Mouse (Mus musculus): Measurements from ENCODE around the gene Cpm. TPM values are rescaled to one million over a fixed set of nuclear protein-coding genes. Genes with fewer than 3 reads are reported as not detected.
A peak's percentile ranks its signal among the peaks of the same experiment; 100 is the strongest.
"Not testable (repeated sequence)": the region's sequence is repeated elsewhere in the genome, so short reads cannot be mapped to it uniquely, and the experiment has no call there.

The Cpm gene
- polyA plus RNA-seq, 1 experiment from 2014 or later, result 6.2 TPM

DNA sequence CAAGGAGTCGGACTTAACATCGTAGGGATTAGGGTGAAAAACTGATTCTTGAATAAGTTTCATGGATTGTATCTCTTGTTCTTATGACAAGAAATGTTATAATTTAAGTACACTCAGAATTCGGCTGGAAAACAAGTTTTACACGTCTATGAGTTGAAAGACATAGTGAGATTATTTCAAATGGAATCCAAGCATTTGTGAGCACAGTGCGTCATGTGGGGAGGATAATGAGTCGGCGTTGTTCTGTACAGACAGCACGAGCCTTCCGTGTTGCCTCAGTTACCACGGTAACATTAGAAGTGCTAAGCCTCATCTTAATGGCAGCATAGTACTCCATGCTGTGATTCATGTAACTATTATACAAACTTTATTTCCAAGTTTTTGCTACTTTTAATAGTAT, 42.0 kb upstream of the Cpm start:
- H3K4me2 ChIP-seq, result no peak overlapping the region
- no peaks in the 10 kb centered on the region for H3K36me3 ChIP-seq
- H3K9ac ChIP-seq, result no peak overlapping the region
- no peaks in the 10 kb centered on the region for H3K9me3 ChIP-seq
- H3K4me3 ChIP-seq, result no peak overlapping the region
- no peaks in the 10 kb centered on the region for H3K27me3 ChIP-seq
- no peak overlapping the region for H3K27ac ChIP-seq (replicated peaks)
- 64% methylated on average over 10 of the region's 10 CpGs for WGBS
- peaks cover 16% of the 10 kb centered on the region for H3K4me1 ChIP-seq (replicated peaks)
- ATAC-seq (ENCODE audit: low read depth), result peak; percentile 36; the same call in 1 of the 2 replicates

DNA sequence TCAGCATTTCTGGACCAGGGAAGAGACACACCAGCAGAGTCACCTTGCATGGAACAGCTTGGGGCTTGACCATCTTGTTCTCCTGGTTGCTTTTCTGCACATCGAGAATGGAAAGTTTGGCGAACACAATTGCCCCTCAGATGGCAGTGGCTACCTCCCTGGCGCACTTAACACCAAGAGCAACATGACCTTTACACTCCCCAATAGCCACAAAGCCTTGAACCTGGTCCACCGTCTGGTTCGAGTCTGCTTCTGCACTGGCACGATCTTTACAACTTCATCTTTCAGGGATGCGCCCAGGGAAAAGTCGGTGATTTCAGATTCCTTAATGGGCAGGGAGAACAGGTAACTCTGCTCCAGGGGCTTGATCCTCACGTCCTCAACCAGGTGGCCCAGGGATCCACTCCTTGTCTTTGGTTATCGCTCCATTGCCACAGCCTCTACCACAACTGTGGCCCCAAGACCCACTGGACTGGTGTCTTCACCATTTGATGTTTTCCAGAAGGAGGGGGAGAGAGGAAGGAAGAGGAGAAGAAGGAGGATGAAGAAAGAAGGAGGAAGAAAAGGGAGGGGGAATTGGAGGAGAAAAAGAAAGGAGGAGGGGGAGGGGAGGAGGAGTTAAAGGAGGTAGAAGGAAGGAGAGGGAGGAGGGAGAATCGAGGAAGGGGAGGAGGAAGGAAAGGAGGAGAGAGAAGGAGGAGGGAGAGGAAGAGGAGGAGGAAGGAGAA, 40.7 kb upstream of the Cpm start:
- H3K4me1 ChIP-seq (replicated peaks), result peaks cover 13% of the 10 kb centered on the region
- WGBS, result 88% methylated on average over 11 of the region's 11 CpGs
- not testable (repeated sequence) for H3K9ac ChIP-seq; H3K36me3 ChIP-seq; H3K4me2 ChIP-seq; H3K27ac ChIP-seq (replicated peaks); H3K9me3 ChIP-seq; ATAC-seq (ENCODE audit: low read depth); H3K4me3 ChIP-seq; H3K27me3 ChIP-seq

DNA sequence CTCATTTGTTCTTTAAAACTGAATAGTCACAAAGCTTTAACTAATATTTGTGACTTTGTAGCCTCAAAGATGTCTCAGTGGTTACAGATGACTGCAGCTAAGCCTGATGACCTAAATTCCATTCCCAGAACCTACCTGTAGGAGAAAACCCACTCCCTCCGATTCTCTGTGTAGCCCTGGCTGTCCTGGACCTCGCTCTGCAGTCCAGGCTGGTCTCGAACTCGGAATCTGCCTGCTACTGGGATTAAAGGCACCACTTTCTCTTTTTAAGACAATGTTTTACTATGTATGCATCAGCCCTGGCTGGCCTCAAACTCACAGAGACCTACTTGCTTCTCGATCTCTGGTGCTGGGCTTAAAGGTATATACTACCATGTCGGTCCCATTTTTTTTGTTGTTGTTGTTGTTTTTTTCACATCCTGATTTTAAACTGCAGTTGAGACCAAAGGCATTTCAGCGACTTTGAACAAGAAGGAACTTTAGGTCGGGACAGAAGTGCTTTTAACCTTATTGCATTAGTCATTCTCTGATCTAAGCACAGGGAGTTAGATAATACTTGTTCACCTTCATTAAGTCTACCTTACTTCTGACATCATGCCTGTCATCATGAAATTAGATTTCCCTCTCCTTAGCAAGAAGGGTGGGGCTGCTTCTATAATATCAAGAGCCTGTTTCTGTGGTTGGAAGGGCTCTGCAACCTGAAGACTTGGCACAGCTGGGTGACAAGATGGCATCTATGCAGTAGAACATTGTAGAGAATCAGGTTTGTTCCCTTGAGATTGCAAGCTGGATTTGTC, 40.0 kb upstream of the Cpm start:
- no peak for ATAC-seq (ENCODE audit: low read depth)
- WGBS, result 87% methylated on average over 8 of the region's 8 CpGs

DNA sequence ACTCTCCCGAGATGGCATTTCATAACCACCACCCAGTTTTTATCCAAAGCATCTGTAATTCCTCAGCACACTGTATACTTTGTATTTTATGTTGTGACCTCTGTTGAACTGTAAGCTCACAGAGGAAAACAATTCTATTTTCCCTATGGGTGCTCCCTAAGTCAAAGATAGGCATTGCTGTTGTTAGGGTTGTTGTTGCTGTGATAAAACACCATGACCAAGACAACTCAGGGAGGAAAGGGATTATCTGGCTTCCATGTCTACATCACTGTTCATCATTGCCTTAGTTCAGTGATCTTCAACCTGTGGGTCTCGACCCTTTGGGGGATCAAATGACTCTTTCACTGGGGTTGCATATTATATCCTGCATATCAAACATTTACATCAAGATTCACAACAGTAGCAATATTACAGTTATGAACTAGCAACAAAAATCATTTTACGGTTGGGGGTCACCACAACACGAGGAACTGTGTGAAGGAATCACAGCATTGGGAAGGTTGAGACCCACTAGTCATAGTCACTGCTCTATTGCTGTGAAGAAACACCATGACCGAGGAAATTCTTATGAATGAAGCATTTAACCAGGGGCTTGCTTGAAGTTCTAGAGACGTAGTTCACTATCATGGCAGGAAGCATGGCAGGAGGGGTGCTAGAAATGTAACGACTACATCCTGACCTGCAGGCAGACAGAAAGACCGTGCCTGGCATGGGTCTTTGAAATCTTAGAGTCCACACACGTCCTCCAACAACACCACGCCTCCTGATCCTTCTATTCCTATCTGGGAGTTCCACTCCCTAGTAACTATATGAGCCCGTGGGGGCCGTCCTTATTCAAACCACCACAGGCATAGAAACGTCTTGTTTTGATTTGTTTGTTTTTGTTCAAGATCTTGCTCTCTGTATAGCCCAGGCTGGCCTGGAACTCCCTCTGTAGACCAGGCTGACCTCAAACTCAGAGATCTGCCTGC, 38.7 kb upstream of the Cpm start:
- H3K36me3 ChIP-seq, result no peaks in the 10 kb centered on the region
- ATAC-seq (ENCODE audit: low read depth), result no peak
- no peak overlapping the region for H3K4me2 ChIP-seq
- H3K4me1 ChIP-seq (replicated peaks), result peaks cover 4% of the 10 kb centered on the region
- H3K4me3 ChIP-seq, result no peak overlapping the region
- whole genome bisulfite sequencing, result 82% methylated on average over 13 of the region's 13 CpGs
- H3K9ac ChIP-seq, result no peak overlapping the region
- no peaks in the 10 kb centered on the region for H3K9me3 ChIP-seq
- no peaks in the 10 kb centered on the region for H3K27me3 ChIP-seq
- H3K27ac ChIP-seq (replicated peaks), result no peak overlapping the region

More for the DNA sequence above, 40.0 kb upstream of the Cpm start:
- no peak overlapping the region for H3K4me3 ChIP-seq
- H3K9me3 ChIP-seq, result no peaks in the 10 kb centered on the region
- H3K4me2 ChIP-seq, result no peak overlapping the region
- H3K27ac ChIP-seq (replicated peaks), result no peak overlapping the region
- H3K4me1 ChIP-seq (replicated peaks), result peaks cover 5% of the 10 kb centered on the region
- H3K27me3 ChIP-seq, result no peaks in the 10 kb centered on the region
- no peaks in the 10 kb centered on the region for H3K36me3 ChIP-seq
- H3K9ac ChIP-seq, result no peak overlapping the region

DNA sequence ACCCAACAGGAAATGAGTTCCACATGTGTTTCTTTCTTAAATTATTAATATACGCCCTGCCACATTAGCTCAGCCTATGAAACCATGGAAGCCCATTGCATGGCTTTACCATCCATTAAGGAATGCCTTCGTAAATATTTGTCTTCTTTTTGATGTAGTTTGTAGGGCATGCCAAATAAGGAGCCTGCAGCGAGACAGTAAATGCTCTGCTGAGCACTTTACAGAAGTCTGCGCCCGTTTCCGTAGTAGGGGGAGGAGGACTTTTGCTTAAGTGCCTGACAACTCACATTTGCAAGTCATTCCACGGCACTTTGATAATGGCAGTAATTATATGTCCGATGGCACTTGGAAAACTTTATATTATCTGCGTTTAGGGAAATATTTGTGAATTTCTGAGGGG, 37.5 kb upstream of the Cpm start:
- Histone ChIP-seq H3K4me2 (no peak overlapping the region), H3K9me3 (no peaks in the 10 kb centered on the region), H3K4me1 (replicated peaks) (peaks cover 4% of the 10 kb centered on the region), H3K9ac (no peak overlapping the region), H3K27me3 (no peaks in the 10 kb centered on the region), H3K4me3 (no peak overlapping the region), H3K36me3 (no peaks in the 10 kb centered on the region), H3K27ac (replicated peaks) (no peak overlapping the region)
- 66% methylated on average over 9 of the region's 9 CpGs for WGBS
- no peak for ATAC-seq (ENCODE audit: low read depth)

DNA sequence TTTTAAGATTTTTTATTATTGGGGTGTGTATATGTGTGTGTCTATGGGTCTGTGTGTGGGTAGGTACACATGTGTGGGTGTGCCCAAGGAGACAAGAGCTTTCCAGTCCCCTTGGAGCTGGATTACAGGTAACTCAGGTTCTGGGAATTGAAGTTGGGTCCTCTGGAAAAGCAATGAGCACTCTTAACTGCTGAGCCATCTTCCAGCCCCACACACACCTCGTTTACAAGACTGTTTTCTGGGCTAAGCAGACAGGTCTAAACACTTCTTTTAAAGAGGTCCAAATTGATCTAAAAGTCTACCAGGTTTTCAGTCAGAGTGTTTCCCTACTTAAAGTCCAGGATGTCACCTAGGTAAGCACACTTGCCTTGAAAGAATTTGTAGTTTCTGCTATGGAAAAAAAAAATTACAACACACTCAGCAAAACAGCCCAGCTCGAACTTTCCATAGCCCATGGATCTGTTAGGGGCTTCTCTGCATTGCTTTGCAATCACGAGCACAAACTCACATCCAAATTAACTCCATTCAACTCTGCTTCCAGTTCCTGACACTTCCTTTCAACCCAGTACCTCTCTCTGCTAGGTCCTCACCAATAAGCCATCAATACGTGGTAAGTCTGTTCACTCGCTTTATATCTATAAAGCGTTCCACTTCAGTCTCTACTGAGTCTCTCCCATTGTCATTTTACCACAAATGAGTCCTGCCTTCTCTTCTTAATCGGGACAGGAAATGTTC, 36.8 kb upstream of the Cpm start:
- Histone ChIP-seq H3K4me3 (no peak overlapping the region), H3K9me3 (no peaks in the 10 kb centered on the region), H3K4me2 (no peak overlapping the region), H3K27me3 (no peaks in the 10 kb centered on the region), H3K4me1 (replicated peaks) (no peaks in the 10 kb centered on the region), H3K36me3 (no peaks in the 10 kb centered on the region), H3K9ac (no peak overlapping the region), H3K27ac (replicated peaks) (no peak overlapping the region)
- 82% methylated on average over 7 of the region's 7 CpGs for WGBS
- no peak for ATAC-seq (ENCODE audit: low read depth)

DNA sequence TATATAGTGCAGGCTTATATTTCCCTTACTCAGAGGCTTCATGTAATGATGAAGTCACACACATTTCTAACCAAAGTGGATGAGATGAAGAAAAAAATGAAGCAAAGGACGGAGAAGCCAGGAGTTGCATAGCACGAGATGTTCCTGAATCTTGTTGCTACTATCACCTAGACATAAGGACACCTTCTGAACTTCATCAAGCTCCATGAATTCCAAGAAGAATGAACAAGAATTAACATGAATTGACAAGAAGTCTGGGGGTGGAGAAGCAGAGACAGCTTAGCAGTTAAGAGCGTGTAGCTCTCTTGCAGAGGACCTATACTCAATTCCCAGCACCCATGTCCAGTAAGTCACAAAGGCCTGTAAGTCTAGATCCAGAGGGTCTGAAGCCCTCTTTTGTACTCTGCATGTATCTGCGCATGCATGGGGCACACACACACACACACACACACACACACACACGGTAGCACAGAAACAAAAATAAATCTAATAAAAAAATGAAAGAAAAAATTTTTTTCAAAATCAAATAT, 36.2 kb upstream of the Cpm start:
- no peaks in the 10 kb centered on the region for H3K27me3 ChIP-seq
- no peaks in the 10 kb centered on the region for H3K9me3 ChIP-seq
- H3K27ac ChIP-seq (replicated peaks), result no peak overlapping the region
- H3K36me3 ChIP-seq, result no peaks in the 10 kb centered on the region
- 88% methylated on average over 5 of the region's 5 CpGs for WGBS
- H3K9ac ChIP-seq, result no peak overlapping the region
- ATAC-seq (ENCODE audit: low read depth), result no peak
- no peak overlapping the region for H3K4me3 ChIP-seq
- H3K4me2 ChIP-seq, result no peak overlapping the region
- no peaks in the 10 kb centered on the region for H3K4me1 ChIP-seq (replicated peaks)

DNA sequence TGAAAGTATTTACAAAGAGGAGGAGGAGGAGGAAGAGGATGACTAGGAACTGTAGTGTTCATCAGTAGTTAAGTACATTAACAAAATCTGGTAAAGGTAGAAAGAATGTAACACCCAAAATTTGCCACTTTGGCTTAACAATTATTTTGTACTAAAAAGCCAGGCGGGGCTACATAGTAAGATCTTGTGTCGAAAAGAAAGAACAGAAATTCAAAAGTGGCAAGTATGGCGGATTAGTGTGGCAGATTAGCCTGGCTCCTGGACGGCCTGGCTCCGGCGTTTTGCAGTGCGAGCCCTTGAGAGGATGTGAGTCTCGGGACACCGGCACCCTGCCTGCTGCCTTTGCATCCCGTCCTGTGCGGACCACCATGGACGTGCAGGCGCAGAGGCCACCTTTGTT, 35.4 kb upstream of the Cpm start:
- no peaks in the 10 kb centered on the region for H3K4me1 ChIP-seq (replicated peaks)
- H3K36me3 ChIP-seq, result no peaks in the 10 kb centered on the region
- H3K4me2 ChIP-seq, result no peak overlapping the region
- no peaks in the 10 kb centered on the region for H3K9me3 ChIP-seq
- H3K9ac ChIP-seq, result no peak overlapping the region
- no peaks in the 10 kb centered on the region for H3K27me3 ChIP-seq
- 93% methylated on average over 13 of the region's 13 CpGs for WGBS
- H3K27ac ChIP-seq (replicated peaks), result no peak overlapping the region
- H3K4me3 ChIP-seq, result no peak overlapping the region
- no peak for ATAC-seq (ENCODE audit: low read depth)

DNA sequence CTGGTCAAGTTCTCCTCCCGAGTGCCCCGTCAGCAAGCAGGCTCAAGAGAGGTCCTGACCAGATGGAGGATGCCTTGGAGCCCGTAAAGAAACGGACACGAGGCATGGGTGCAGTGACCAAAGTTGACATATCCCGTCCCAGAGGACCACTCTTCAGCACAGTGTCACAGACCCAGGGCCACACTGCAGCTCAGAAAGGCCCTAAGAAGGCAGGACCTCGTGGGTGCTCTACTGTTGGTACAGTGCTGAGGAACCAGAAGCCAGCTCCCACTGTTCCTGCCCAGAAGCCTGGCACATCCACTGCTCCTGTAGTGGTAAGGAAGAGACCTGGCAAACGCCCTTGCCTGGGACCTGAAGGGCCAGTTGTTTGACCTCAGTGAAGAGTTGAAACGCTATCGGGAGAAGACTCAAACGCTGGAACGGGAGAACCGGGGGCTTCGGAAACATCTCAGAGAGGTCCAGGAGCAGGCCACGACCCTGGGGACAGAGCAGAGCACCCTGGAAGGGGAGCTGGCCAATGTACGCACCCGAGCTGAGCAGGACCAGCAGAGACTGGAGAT, 34.9 kb upstream of the Cpm start:
- Histone ChIP-seq H3K9me3 (no peaks in the 10 kb centered on the region), H3K4me2 (no peak overlapping the region), H3K4me1 (replicated peaks) (no peaks in the 10 kb centered on the region), H3K27ac (replicated peaks) (no peak overlapping the region), H3K36me3 (no peaks in the 10 kb centered on the region), H3K4me3 (no peak overlapping the region), H3K27me3 (no peaks in the 10 kb centered on the region), H3K9ac (no peak overlapping the region)
- no peak for ATAC-seq (ENCODE audit: low read depth)
- WGBS, result 90% methylated on average over 17 of the region's 17 CpGs

DNA sequence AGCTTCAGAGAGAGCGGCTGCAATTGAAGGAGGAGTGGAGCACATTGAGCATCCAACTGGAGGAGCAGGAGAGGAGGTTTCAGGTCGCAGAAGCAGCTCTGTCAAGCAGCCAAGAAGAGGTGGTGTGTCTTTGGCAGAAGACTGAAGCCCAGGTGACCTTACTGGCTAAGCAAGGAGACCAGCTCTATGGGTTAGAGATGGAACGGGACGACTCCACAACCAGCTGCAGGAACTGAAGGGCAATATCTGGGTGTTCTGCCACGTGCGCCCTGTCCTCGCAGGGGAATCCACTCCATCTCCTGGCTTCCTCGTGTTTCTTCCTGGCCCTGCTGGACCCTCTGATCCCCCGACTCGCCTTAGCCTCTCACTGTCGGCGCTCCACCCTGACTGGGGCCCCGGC, 34.4 kb upstream of the Cpm start:
- WGBS, result 87% methylated on average over 13 of the region's 13 CpGs
- no peaks in the 10 kb centered on the region for H3K9me3 ChIP-seq
- H3K4me1 ChIP-seq (replicated peaks), result no peaks in the 10 kb centered on the region
- H3K27ac ChIP-seq (replicated peaks), result no peak overlapping the region
- no peaks in the 10 kb centered on the region for H3K27me3 ChIP-seq
- H3K4me3 ChIP-seq, result no peak overlapping the region
- H3K36me3 ChIP-seq, result no peaks in the 10 kb centered on the region
- ATAC-seq (ENCODE audit: low read depth), result no peak
- no peak overlapping the region for H3K9ac ChIP-seq
- H3K4me2 ChIP-seq, result no peak overlapping the region
